Mouse (Mus musculus) MEL-GATA-1-ER (cell line): ENCODE results near the gene Tarbp2.

Experiments
- DNase-seq: peaks from one replicate; pipeline ENCODE4 v3.0.0-alpha.2; 2012; ENCODE audit warnings: low read depth; ENCODE audit errors: extremely low read depth

Gene Tarbp2

DNA sequence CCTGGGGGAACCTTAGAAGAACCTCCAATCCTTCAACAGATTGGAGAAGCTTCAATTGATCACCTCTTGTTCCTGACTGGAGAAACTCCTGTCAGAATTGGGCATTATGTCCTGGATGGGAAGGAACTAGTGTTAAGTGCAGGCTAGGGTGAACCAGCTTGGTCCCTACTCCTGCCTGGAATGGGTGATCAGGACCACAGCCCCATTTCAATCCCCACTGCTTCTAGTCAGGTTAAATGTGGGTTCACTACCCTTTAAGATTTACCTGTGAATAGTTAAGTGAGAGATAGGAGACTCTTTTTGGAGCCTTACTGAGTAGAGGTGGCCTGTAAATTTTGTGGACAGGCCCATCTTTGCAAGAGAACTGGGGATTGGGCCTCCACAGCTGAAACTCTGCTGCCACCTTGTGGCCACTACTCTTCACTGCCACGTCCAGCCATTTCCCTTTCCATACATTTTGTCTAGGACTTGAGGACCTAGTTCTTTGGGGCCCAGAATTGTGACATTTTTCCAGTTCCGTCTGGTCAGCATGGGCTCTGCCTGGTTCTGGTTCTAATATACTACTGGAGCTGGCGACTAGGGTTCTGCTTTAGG lies 7.0 kb downstream of the Tarbp2 start, which contains the start of gene Npff:
Gene Npff (minus strand): TSS at position 51 of the 594 bp plus-strand sequence.
- DNase-seq, result peak; percentile 64

DNA sequence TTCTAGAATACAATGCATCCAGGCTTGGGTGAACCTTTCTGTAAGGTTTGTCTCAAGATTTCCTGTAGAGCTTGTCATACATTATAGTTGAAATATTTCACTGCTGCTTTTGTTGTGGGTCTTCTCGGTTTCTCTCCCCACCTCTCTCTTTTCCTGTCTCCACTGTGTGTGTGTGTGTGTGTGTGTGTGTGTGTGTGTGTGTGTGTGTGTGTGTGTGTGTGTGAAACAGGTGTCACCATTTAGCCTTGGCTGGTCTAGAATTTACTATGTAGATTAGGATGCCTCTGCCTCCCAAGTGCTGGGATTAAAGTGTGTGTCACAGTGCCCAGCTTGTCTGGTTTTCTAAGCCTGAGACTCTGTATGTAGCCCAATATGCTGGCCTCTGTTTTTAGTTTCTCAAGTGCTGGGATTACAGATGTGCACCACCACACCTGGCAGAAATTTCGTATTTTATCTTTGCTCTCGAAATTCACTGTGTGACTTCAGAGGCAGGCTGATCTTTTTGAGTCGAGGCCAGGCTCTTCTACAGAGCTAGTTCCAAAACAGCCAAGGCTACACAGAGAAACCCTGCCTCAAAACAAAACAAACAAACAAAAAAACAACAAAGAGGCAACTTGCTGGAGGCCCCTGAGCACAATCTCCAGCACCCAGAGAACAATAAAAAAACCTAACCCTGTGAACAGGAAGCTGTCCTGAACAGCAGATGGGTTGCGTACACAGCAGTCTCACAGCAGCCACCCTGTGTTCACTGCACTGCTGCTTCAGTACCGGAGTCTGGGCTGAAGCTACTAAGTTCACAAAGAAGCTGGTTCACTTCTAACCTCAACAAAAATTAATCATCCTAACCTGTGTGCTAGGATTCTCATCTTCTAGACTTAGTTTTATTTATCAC lies 8.4 kb downstream of the Tarbp2 start:
- DNase-seq, result no peak

DNA sequence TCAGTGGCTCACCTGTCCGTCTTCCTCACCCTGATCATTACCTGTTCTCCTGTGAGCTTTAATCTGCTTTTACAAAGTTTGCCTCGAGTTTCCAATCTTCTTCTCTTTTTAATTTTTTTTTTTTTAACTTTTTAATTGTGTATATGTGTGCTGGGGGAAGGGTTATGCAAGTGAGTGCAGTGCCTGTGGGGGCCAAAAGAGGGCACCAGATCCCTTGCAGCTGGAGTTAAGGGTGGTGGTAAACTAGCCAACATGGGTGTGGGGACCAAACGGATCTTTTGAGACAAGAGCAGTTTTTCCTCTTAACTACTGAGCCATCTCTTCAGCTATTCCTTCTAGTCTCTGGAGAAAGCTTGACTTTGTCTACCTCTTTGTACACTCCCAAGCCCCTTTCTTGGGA lies 9.9 kb downstream of the Tarbp2 start:
- DNase-seq, result no peak

DNA sequence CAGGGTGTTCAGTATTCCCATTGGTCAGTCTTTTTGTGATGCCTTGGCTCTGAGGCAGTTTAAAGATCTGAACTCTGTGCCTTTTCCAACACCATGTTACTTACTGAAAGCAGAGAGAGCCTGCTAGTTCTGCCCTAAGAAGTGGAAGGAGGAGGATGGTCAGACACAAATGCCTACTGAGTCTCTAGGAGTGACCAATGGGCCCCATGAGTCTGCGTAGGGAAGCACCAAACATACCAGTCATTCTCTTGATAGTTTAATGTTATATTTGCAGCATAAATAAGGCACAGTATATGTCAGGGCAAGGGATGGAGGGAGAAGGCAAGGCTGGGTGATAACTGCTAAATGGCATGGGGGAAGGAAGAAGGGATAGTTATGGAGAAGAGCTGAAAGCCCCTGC lies 10.4 kb downstream of the Tarbp2 start:
- no peak for DNase-seq

DNA sequence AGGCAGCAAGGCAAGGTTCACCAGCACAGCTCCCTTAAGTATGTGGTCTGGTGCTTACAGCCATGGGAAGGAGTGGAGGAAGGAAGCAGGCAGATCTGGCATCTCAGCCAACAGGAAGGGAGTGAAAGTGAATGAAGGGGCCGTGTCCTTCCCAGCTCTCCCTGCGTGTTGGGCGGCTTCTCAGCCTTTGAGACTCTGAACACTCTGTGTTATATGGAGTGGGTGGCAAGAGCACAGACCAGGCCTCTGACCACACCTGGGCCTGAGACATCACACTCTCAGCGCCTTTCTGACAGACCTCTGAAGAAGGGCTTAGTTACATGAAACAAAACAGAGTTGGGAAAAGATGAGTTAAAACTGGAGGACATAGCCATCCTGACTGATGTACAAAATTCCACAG lies 12.6 kb downstream of the Tarbp2 start:
- DNase-seq, result no peak

DNA sequence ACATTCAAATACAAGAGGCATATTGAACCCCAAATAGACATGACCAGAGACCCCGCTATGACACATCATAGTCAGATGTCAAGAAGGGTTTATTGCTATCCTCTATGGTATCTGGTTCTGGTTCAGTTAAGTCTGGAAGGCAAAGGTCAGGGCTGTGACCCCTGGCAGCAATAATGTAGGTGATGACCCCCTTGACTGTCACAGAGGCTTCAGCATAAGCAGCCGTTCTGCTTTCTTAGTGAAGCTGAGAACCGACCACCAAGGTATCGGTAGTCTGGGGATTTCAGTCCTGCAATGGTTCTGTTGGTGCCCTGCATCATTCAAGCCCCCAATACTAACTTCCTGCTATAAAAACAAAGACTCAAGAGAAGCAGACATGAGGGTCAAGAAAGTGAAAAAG lies 13.6 kb downstream of the Tarbp2 start:
- no peak for DNase-seq

DNA sequence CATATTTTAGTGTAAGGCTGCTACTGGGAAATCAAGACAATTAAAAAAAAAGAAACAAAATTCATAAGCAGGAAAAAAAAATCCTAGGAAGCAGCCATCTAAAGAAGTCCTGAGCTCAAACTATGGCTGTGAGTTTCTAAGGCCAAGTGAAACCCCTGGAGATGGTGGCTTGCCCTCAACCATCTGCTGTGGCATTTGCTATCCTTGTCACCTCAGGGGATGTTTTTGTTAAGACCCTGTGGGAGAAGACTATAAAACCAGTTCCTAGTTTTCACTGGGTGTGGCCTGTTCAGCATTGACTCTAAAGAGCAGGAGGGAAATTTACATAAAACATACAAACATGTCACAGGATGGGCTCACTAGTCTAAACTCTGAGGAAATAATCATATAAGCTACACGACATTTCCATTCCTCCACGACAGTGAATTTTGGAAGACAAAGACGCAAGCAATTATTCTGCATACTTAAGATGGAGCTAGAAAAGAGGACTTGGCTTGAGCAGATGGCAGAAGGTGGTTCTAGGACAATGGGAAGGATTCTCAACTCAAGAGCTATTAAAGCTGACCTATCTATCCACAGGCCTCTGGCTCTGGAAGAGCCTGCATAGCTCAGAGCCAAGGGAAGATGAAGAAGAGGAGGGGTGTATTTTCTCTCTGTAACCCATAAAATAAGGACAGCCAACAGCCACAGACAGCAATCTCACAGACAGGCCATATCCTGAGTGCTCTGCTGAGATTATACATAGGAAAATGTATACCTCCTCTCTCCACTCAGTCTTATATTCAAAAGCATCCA lies 14.3 kb downstream of the Tarbp2 start:
- no peak for DNase-seq

DNA sequence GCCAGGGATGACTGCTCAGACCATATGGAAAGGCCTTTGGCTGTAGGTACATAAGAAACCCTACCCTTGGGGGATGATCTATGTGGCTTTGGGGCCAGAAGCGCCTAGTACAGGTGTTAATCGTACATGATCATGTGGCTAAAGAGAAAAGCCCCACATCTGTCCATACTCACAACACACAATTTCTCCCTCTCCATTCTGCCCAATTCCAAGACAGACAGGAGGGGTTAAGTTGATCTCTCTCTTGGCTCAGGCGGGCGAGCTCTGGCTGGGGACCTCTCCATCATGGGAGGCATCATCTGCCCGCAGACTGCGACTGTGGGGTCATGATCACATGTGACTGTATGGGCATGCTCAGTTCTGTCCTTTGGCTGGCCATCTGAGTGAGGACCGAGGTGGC lies 15.9 kb downstream of the Tarbp2 start:
- DNase-seq, result no peak

DNA sequence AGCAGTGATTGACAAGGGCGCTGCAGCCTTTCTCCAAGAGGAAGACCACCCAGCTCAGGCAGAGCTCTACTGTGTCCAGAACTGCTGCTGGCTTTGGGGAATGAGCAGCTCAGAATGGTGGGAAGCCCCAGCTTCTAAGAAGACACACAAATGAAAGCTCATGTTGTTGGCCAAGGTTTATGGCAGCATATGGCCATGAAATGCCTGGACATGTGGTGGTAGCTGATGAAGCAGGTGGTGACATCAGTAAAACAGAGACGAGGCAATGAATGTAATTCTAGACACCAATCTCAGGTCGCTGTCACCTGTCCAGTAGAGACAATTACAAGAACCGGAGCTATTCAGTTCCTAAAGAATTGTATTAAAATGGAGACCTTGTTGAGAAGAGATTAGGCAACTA lies 26.8 kb downstream of the Tarbp2 start:
- DNase-seq, result no peak

DNA sequence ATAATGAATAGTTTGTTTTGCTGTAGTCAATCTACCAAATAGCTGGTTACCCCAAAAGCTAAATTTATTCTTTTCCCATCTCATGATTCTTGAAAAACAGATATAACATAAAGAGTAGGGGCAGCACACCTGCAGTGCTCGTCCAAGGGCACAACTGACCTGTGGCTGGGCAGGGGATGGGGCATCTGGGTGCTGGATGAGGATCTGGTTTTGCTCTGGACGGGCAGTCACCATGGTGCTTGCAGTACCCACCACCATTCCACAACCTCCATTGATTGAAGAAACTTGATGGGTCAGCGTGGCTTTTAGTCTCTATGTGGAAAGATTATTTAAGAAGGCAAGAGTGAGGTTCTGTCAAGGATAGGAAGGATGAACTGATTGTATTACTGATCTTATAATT lies 28.3 kb downstream of the Tarbp2 start:
- no peak for DNase-seq

DNA sequence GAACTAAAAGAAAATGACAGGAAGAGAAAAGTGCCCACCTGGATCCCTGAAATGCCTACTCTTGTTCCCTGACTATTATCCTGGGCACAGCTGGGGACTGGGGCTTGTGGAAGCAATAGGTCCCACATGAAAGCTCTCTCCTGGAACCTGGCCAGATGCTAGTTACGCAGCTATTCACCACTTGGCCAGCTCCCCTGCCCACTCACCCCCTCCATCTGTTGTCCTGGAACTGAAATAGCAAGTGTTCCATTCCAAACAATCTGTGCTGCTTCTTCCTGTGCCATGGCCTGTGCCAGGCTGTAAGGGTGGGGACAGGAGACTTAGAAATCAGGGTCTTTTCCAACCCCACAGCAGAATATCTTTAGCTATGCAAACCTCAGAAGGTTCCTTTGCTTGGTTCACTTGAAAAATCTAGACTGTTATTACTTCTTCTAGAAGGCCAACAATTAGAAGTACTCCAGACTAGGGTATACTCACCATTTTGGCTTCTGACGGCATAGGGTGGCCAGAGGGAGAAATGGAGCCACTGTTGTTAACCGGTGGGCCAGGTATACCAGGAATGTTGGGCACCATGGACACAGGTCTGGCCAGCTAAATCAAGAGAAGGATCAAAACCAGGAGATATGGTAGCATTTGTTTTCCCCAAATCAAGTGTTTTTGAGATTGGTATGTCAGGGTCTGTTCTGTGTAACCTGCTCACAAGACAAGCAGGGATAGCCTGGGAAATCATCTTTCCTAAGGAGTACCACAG lies 28.9 kb downstream of the Tarbp2 start:
- DNase-seq, result no peak

DNA sequence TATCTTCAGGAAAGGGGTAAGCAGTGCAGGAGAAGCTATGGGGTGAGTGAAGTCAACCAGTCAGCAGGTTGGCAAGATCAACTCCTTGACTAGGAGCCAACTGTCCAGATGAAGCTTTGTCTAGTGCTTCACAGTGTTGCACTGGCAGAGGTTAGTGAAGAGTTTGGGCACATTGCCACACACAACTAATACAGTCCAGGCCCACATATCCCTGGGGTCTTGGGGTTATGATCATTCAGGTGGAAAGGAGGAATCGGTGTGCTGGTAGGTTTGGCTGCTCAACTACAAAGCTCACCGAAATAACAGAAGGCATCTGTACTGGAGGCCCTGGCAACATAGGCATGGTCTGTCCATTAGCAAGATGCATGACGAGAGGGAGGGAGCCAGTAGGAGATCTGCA lies 29.5 kb downstream of the Tarbp2 start:
- no peak for DNase-seq

DNA sequence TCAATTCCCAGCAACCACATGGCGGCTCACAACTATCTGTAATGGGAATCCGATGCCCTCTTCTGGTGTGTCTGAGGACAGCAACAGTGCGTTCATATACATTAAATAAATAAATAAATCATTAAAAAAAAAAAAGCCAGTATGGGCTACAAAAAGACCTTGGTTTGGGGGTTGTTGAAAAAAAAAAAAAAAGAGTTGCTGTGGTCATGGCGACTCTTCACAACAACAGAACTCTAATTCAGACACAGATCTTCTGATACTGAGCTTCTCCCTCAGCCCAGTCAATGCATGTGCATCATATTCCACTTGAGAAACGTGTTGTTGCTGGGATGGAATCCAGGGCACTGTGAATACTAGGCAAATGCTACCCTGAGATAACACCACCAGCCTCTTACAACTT lies 34.6 kb downstream of the Tarbp2 start:
- no peak for DNase-seq

DNA sequence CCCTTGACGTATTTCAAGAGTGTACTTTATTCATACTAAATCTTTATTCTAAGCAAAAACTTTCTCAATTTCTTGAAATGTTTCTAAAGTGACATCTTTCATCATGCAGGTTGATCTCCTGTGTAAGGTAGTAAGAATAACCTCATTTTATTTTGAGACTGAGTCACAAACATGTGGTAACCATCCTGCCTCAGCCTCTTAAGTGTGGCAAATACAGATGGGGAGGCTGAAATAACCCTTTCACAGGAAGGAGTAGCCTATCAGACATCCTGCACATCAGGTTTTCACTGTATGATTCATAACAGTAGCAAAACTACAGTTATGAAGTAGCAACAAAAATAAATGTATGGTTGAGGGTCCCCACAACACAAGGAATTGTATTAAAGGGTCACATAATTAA lies 37.6 kb downstream of the Tarbp2 start:
- DNase-seq, result no peak

DNA sequence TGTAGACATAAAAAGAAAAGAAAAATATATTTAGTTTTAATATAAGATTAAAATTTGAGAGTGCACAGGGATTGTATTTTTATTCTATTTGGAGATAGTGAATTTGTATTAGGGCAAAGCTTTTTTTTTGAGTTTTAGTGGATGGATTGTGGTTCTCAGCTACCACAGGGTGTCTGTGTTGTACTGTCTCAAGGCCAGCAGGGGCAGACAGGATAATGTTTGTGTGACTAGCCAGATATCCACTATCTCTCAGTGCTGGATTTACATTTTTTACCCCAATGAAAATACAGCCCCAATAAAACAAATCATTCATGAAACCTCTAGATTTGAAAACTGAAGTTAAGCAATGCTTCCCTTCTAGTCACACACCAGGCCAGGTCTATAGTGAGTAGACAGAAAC lies 39.6 kb downstream of the Tarbp2 start:
- no peak for DNase-seq

DNA sequence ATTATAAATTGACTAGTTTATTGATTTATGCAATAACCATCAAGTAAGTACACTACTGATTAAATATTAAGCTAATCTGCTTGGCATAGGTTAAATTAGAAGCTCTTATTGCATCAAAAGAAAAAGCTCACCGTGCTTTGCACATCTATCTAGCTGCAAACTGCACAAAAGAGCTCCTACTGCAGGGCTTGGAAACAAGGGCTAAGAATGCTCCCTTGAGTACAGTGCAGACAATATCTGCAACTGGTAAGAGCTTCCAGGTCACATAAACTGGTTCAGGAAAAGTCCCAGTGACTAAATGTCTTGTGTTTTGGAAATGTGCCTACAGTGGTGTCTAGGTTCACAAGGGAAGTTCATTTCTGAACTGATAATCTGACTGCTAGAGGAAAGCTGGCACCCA lies 44.5 kb downstream of the Tarbp2 start:
- DNase-seq, result no peak

DNA sequence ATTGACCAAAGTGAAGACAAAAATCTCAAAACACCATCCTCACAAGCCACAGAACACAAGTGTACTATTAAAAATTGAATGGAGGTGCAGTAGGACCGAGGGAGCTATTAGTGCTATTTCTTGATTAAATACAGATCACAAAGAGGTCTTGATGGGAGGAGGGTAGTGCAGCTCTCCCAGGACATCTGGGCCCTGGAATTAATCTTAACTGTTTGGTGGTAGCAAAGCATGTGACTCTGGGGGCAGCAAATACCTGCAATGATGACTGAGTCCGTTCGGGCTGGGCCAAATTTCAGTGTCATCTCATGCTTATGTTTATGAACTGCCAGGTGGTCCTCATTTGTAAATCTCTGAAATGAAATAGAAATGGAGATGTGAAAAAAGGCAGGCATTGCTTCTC lies 45.1 kb downstream of the Tarbp2 start:
- no peak for DNase-seq

DNA sequence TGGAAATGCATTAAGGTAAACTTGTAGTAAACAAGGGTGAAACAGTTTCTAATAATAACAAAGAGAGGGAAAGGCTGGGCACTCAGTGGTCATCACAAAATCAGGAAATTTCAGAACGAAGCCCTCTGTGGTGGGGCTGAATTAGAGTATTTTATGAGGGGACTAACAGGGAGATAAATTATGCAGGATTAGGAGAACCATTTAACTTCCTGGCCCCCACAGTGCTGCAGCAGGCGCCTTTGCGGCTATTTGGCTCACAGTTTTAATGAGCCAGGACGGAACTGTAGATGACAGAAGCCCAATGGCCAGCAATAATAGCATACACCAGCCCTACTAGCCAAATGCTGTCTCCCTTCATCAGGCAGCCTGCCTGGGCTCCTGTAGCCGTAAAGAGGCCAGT lies 45.7 kb downstream of the Tarbp2 start:
- no peak for DNase-seq

DNA sequence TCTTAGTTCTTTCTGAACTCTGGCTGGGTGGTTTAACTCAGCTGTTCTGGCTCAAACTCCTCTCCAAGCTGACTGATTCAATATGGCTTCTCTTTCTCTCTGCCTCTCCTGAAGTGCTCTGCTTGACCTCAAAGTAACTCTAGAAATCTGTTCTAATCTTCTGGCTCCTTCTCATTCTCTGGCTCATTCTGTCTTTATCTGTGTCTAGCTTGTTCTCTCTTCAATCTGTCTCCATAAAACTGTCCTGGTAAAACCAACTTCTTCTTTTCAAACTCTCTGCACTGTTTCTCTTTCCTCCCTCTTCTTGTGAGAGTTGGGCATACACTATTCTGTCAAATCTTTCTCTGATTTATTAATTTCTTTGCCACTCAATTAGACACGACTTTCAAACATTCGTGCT lies 49.9 kb downstream of the Tarbp2 start:
- peak; percentile 19 for DNase-seq

DNA sequence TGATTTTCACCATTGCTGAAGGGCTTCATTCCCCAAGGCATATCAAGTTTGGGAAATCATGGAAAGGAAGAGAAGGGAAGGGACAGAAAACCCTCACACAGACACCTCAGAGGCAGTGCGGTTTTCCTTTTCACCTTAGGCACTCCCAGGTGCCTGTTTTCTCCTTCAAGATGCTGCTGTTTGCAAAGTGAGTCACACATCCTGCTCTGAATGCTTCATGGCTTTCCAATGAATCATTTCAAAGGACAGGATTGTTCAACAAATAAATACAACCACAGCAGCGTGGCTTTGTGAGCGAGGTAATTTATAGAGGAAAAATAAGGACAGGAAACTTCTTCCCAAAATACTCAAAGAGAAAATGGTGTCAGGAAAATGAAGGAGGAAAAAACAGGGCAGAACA lies 54.1 kb downstream of the Tarbp2 start:
- DNase-seq, result no peak
